Mouse (Mus musculus): ENCODE data around the gene 4931428F04Rik.

- TF ChIP-seq CTCF (IDR thresholded peaks at IDR 0.05; ENCODE audit: control insufficient read depth, insufficient read depth, insufficient read length) (peak; percentile 94), MYOD1 (IDR thresholded peaks at IDR 0.05; ENCODE audit: control insufficient read depth, insufficient read length, low read depth) (no peak), MAX (IDR thresholded peaks at IDR 0.05) (peak; percentile 83), FOSL1 (IDR thresholded peaks at IDR 0.05; ENCODE audit: insufficient read depth, low read length, poor library complexity, severe bottlenecking) (no peak), CEBPB (IDR thresholded peaks at IDR 0.05; ENCODE audit: low read depth) (no peak), USF1 (IDR thresholded peaks at IDR 0.05; ENCODE audit: low read depth) (no peak)
These were observed at the start of gene 4931428F04Rik for GRCm38 (mm10) chr8:105289805-105290460.

Measured in C2C12 (cell line).